Mouse (Mus musculus): ENCODE measurements around the gene Zfyve26.

GRCm38 (mm10) chr12:79331722-79332121 lies 35.6 kb upstream of the Zfyve26 start:
- no peak for TF ChIP-seq CTCF (IDR thresholded peaks at IDR 0.05; ENCODE audit: low read depth, low read length)
- TF ChIP-seq POLR2A (IDR thresholded peaks at IDR 0.05; ENCODE audit: extremely low read depth, insufficient read depth, low read length): no peak
